Mouse (Mus musculus) effector memory CD4-positive, alpha-beta T cell, adult 5 months (primary cell): ENCODE measurements around the gene Tmem11. TPM values are rescaled to one million over a fixed set of nuclear protein-coding genes. Genes with fewer than 3 reads are reported as not detected.

Source experiments
- polyA plus RNA-seq: library from polyadenylated mRNA; unstranded; fragments of 100-300 nt; shearing (Covaris generic); gene quantifications from one replicate; pipeline ENCODE4 v1.2.1, GENCODE M21; 2017

Tmem11 gene
- polyA plus RNA-seq, result 43.5 TPM

DNA sequence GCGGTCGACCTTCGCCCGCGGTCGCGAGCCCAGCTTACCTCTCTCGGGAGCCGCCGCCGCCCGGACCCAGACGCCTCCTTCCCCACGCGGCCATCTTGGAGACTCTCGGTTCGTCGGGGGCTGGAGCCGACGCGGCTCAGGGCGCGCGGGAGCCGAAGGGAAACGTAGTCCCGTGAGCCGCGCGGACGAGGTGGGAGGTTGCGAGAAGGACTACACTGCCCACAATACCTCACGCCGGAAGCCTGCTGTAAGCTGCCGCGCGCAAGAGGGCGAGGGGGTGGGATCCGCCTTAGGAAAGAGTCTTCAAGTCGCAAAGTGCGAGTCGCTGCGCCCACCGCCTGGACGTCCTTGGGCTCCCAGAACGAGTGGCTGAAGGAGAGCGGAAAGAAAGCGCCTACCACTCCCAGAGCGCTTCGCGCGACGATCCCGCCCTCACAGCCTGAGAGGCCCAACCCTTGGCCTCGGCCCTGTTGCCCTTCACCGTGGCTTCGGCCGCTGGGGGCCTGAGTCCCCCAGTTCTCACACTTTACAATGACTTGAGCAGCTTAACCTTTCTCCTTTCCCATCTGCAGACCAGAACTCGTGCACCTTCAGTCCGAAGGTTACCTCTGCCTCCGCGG is at the start of gene Tmem11:
Tmem11 (minus strand) TSS at position 598 of the 620 bp plus-strand sequence.

DNA sequence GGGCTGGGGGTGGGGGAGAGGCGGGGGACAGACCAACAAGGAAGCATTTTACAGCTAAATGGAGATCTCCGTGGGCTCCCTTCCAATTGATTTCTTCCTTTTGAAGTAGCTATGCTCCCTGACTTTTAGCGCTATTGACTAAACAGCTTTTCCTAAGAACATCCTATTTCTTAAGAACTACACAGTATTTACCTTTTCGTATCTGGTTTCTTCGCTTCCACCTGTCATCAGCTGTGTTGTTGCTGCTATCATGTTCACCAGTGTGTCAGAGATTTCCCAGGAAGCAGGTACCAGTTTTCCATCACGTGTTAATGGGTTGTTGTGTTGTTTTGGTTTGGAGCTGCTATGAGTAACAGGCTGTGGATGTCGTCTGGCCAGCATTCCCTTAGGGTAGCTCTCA is 35.4 kb upstream of the Tmem11 start, which contains the start of gene Natd1:
Natd1 (minus strand) TSS at position 260 of the 400 bp plus-strand sequence.

GRCm38 (mm10) chr11:60830433-60831052 is 48.5 kb downstream of the Tmem11 start, which contains the start of gene Dhrs7b:
Gene Dhrs7b, plus strand, starts transcription at chr11:60830631.

Other genes with a start within 250 kb of the Tmem11 start
- gene Llgl1, start 179.5 kb downstream of the Tmem11 start, polyA plus RNA-seq, result 30.8 TPM
- gene Flii, start 152.0 kb downstream of the Tmem11 start, polyA plus RNA-seq, result 150 TPM
- gene Mief2, start 150.9 kb downstream of the Tmem11 start, polyA plus RNA-seq, result 12.4 TPM
- gene Top3a, start 101.9 kb downstream of the Tmem11 start, polyA plus RNA-seq, result 17.7 TPM
- 12.6 TPM for gene Smcr8, start 101.7 kb downstream of the Tmem11 start, polyA plus RNA-seq
- gene Shmt1, start 67.6 kb downstream of the Tmem11 start, polyA plus RNA-seq, result 5.4 TPM
- gene Dhrs7b, start 48.6 kb downstream of the Tmem11 start, polyA plus RNA-seq, result 15.5 TPM
- gene Natd1, start 35.5 kb upstream of the Tmem11 start, polyA plus RNA-seq, result 5.1 TPM
- 171 TPM for gene Map2k3, start 52.8 kb upstream of the Tmem11 start, polyA plus RNA-seq
- gene Kcnj12, start 143.3 kb upstream of the Tmem11 start, polyA plus RNA-seq, result not detected
- gene Tnfrsf13b, start 247.5 kb upstream of the Tmem11 start, polyA plus RNA-seq, result 25.0 TPM